Mouse (Mus musculus) cerebellum, adult 8-10 months (tissue): ENCODE data around the gene Arhgef38.
A peak's percentile ranks its signal among the peaks of the same experiment; 100 is the strongest.

Experiments used
- DNase-seq: peaks from one replicate; pipeline ENCODE4 v3.0.0; 2022

Arhgef38 gene

GRCm38 (mm10) chr3:133091664-133092273, 143.0 kb downstream of the Arhgef38 start, which contains the start of the genes Ints12 and Gstcd:
TSS of gene Ints12 (plus strand) at chr3:133091840.
TSS of gene Gstcd (minus strand) at chr3:133092033.
- DNase-seq, result peak; percentile 93

GRCm38 (mm10) chr3:133091121-133091663, 143.6 kb downstream of the Arhgef38 start:
- DNase-seq, result no peak

GRCm38 (mm10) chr3:133090247-133091120, 144.3 kb downstream of the Arhgef38 start:
- no peak for DNase-seq

GRCm38 (mm10) chr3:133085858-133086257, 148.9 kb downstream of the Arhgef38 start:
- DNase-seq, result no peak

- no peak for DNase-seq
Observed at GRCm38 (mm10) chr3:133082736-133083135, 152.0 kb downstream of the Arhgef38 start.

GRCm38 (mm10) chr3:133075560-133075959, 159.2 kb downstream of the Arhgef38 start:
- no peak for DNase-seq
